Mouse (Mus musculus) cerebellum, adult 11-12 months (tissue): ENCODE measurements around the gene Rnf111.
"Not testable (repeated sequence)": the region's sequence is repeated elsewhere in the genome, so short reads cannot be mapped to it uniquely, and the experiment has no call there.

Experiments
- DNase-seq: peaks from one replicate; pipeline ENCODE4 v3.0.0; 2022

Rnf111 gene

GRCm38 (mm10) chr9:70503626-70504041 is at the start of gene Rnf111:
Gene Rnf111 (minus strand): TSS chr9:70503725.
- DNase-seq: peak; percentile 98

GRCm38 (mm10) chr9:70552233-70552632 is 48.7 kb upstream of the Rnf111 start:
- not testable (repeated sequence) for DNase-seq

- no peak for DNase-seq
Measured at GRCm38 (mm10) chr9:70551524-70551923, 48.0 kb upstream of the Rnf111 start.

GRCm38 (mm10) chr9:70548304-70548703 is 44.8 kb upstream of the Rnf111 start:
- DNase-seq: no peak

GRCm38 (mm10) chr9:70546576-70546975 is 43.1 kb upstream of the Rnf111 start:
- DNase-seq: not testable (repeated sequence)

GRCm38 (mm10) chr9:70544831-70545230 is 41.3 kb upstream of the Rnf111 start:
- no peak for DNase-seq

GRCm38 (mm10) chr9:70543985-70544384 is 40.5 kb upstream of the Rnf111 start:
- no peak for DNase-seq

- no peak for DNase-seq
Measured at GRCm38 (mm10) chr9:70543048-70543880, 39.7 kb upstream of the Rnf111 start.

- peak; percentile 98 for DNase-seq
Measured at GRCm38 (mm10) chr9:70542305-70543041, 38.9 kb upstream of the Rnf111 start, which contains the start of gene Sltm. Gene Sltm (plus strand): TSS chr9:70542754.

- DNase-seq: no peak
Measured at GRCm38 (mm10) chr9:70541584-70541983, 38.1 kb upstream of the Rnf111 start.

- no peak for DNase-seq
Measured at GRCm38 (mm10) chr9:70533328-70533727, 29.8 kb upstream of the Rnf111 start.

GRCm38 (mm10) chr9:70524366-70524765 is 20.8 kb upstream of the Rnf111 start:
- no peak for DNase-seq

GRCm38 (mm10) chr9:70523813-70524212 is 20.3 kb upstream of the Rnf111 start:
- DNase-seq: no peak

- no peak for DNase-seq
Measured at GRCm38 (mm10) chr9:70520651-70521050, 17.1 kb upstream of the Rnf111 start.

GRCm38 (mm10) chr9:70511681-70512080 is 8.2 kb upstream of the Rnf111 start:
- DNase-seq: no peak

GRCm38 (mm10) chr9:70510998-70511583 is 7.6 kb upstream of the Rnf111 start:
- DNase-seq: no peak

GRCm38 (mm10) chr9:70509906-70510525 is 6.5 kb upstream of the Rnf111 start:
- DNase-seq: no peak

- no peak for DNase-seq
Measured at GRCm38 (mm10) chr9:70506787-70507186, 3.3 kb upstream of the Rnf111 start.

- DNase-seq: no peak
Measured at GRCm38 (mm10) chr9:70506186-70506585, 2.7 kb upstream of the Rnf111 start.

GRCm38 (mm10) chr9:70503015-70503603 is 416 bp downstream of the Rnf111 start:
- no peak for DNase-seq

GRCm38 (mm10) chr9:70502284-70503014 is 1.1 kb downstream of the Rnf111 start:
- DNase-seq: no peak

GRCm38 (mm10) chr9:70496990-70497389 is 6.5 kb downstream of the Rnf111 start:
- DNase-seq: no peak
